Mouse (Mus musculus) heart, embryonic 16.5 days (tissue): Measurements from ENCODE around the gene Slc2a13. TPM values are rescaled to one million over a fixed set of nuclear protein-coding genes. Genes with fewer than 3 reads are reported as not detected.

Experiments
- ATAC-seq: fragments of 200-750 bp; cut with Nextera tagmentation; replicated peaks from 2 replicates; pipeline ENCODE4 v1.8.0; 2017; ENCODE audit warnings: moderate number of reproducible peaks; ENCODE audit not compliant: insufficient read depth, low FRiP score; ENCODE audit errors: extremely low read depth
- H3K27ac ChIP-seq: fragments of 300-500 bp; sonication (generic); 2 replicates; pipeline ENCODE4 v1.5.1; 2014; ENCODE audit warnings: mild to moderate bottlenecking, low read length, control low read depth, moderate library complexity
- H3K27me3 ChIP-seq: fragments of 300-500 bp; sonication (generic); 2 replicates; pipeline ENCODE4 v1.6.1; 2014; ENCODE audit warnings: low read length, mixed read lengths; ENCODE audit not compliant: control insufficient read depth, insufficient read depth
- H3K36me3 ChIP-seq: fragments of 300-500 bp; sonication (generic); 2 replicates; pipeline ENCODE4 v1.6.1; 2014; ENCODE audit not compliant: control insufficient read depth, insufficient read depth
- H3K4me1 ChIP-seq: fragments of 300-500 bp; sonication (generic); 2 replicates; pipeline ENCODE4 v1.6.1; 2014; ENCODE audit warnings: low read length, mixed read lengths; ENCODE audit not compliant: control insufficient read depth, insufficient read depth
- H3K4me2 ChIP-seq: fragments of 300-500 bp; sonication (generic); 2 replicates; pipeline ENCODE4 v1.6.1; 2014; ENCODE audit warnings: low read depth, mild to moderate bottlenecking, control low read depth, low read length
- H3K4me3 ChIP-seq: fragments of 300-500 bp; sonication (generic); 2 replicates; pipeline ENCODE4 v1.5.1; 2014; ENCODE audit warnings: mild to moderate bottlenecking, control low read depth, low read length
- H3K9ac ChIP-seq: fragments of 300-500 bp; sonication (generic); 2 replicates; pipeline ENCODE4 v1.6.1; 2014; ENCODE audit warnings: low read length, control low read depth
- H3K9me3 ChIP-seq: fragments of 300-500 bp; sonication (generic); replicated peaks from 2 replicates; pipeline ENCODE4 v1.6.1; 2016; ENCODE audit warnings: low read length; ENCODE audit not compliant: control insufficient read depth
- WGBS: fragments of 180-500 bp; shearing (Covaris S2); extraction: QIAGEN DNeasy Blood & Tissue Kit; methylation state at CpG from one replicate; pipeline ENCODE4 v1.1.7; 2014; 5-methylcytosine and 5-hydroxymethylcytosine counted together
- polyA plus RNA-seq: library from polyadenylated mRNA; unstranded; fragments of >200 nt; fragmentation: Nextera tagmentation; extraction: Ambion mirVana; gene quantifications from 2 replicates; pipeline ENCODE4 v1.2.1, GENCODE M21; 2015

The Slc2a13 gene
- polyA plus RNA-seq, 1 experiment from 2014 or later = 1.1 TPM

DNA sequence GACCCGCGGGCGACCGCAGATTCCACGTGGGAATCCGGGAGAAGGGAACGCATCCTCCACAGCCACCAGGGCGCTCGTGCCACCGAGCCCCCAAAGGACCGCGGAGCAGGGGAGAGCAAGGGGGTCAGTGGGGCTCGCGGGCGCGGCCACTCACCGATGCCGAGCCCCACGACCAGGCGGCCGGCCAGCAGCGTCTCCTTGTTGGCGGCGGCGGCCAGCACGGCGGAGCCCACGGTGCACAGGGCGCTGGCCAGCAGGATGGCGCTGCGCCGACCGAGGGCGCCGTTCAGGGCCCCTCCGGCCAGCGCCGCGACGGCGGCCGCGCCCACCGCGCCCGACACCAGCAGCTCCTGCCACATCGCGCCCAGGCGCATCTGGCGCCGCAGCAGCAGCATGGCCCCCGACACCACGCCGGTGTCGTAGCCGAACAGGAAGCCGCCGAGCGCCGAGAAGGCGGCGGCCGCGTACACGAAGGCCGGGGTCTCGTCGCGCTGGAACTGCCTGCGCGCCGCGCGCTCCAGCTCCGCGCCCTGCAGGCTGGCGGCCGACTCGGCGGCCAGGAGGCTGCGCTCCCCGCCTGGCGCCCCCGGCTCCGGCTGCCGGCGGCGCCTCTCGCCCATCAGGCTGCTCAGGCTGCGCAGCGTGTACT, 516 bp downstream of the Slc2a13 start:
- H3K36me3 ChIP-seq = no peaks in the 10 kb centered on the region
- peak; percentile 78 for ATAC-seq
- peak overlapping the region; percentile 99 for H3K4me2 ChIP-seq
- H3K27me3 ChIP-seq = peaks cover 16% of the 10 kb centered on the region
- H3K4me1 ChIP-seq = peaks cover 12% of the 10 kb centered on the region
- H3K4me3 ChIP-seq = peak overlapping the region; percentile 85
- H3K9ac ChIP-seq = peak overlapping the region; percentile 82
- H3K9me3 ChIP-seq = peaks cover 5% of the 10 kb centered on the region; the same call in 1 of the 2 replicates
- peak overlapping the region; percentile 61 for H3K27ac ChIP-seq
- WGBS = under 1% methylated on average over 89 of the region's 91 CpGs

DNA sequence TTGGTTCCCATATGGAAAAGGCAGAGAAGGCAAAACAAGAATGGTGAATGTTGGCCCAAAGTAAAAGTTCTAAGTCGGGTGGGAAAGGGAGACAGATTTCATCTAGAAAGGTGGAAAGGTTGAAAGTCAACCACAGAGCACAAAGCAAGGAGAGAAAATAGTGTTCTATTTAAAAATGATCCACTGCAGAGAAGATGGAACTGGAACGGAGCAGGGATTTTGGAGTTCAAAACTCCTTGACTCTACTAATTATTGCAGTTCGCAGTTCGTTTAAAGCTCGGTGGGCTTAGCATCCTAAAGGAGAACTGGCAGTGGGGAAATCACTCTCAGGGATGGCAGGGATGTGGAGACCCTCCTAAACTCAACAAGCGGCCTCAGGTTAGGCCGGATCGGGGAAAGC, 1.1 kb downstream of the Slc2a13 start:
- Histone ChIP-seq H3K9me3 (peaks cover 5% of the 10 kb centered on the region; the same call in 1 of the 2 replicates), H3K4me2 (peak overlapping the region; percentile 99), H3K27ac (no peak overlapping the region), H3K9ac (peak overlapping the region; percentile 82), H3K4me3 (peak overlapping the region; percentile 85), H3K4me1 (peaks cover 12% of the 10 kb centered on the region), H3K27me3 (peaks cover 16% of the 10 kb centered on the region), H3K36me3 (no peaks in the 10 kb centered on the region)
- 12% methylated on average over 8 of the region's 8 CpGs for WGBS
- ATAC-seq = no peak

DNA sequence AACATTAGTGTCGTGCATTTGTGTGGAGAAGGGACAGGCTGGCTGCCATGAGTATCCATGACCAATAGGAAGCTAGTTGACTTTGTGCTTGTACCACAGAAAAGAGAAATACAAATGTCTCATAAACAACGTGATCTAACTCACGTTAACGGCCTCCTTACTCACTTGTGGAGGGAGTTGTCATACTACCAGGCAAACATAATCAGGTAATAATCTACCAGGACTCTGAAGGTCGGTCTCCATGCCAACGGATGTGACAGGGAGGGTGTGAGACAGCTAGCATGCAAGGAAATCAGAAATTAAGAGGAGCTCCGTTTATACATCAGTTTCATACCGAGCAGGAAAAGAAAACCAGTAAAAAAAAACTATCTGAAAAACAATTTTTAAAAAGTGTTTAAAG, 6.3 kb downstream of the Slc2a13 start:
- peaks cover 11% of the 10 kb centered on the region for H3K27me3 ChIP-seq
- no peak overlapping the region for H3K9ac ChIP-seq
- WGBS = 72% methylated on average over 8 of the region's 8 CpGs
- no peak overlapping the region for H3K4me3 ChIP-seq
- no peaks in the 10 kb centered on the region for H3K36me3 ChIP-seq
- H3K9me3 ChIP-seq = no peaks in the 10 kb centered on the region
- peaks cover 2% of the 10 kb centered on the region for H3K4me1 ChIP-seq
- no peak for ATAC-seq
- H3K4me2 ChIP-seq = no peak overlapping the region
- H3K27ac ChIP-seq = no peak overlapping the region

DNA sequence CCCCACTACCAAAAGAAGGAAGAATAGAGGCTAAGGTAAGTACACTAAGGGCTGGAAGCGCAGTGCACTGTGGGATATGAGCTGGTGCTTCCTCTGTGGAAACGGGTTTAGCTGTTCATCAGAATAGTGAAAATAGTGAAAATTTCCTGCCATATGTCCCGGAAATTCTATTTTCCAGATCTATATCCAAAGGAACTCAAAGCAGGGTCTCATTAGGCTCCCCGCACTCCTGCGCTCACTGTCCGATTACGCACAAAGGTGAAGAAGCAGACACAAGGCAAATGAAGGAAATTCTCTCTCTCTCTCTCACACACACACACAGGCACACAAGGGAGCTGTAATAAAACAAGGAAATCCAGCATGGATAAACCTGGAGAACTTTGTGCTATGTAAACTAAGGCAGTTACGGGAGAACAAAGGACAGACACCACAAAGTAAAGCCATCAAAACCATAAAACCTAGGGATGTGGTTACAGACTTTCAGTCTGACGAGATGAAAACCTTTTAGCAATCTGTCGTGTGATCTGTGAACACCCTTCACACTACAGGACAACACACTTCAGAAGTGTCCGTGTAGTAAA, 7.9 kb downstream of the Slc2a13 start:
- Histone ChIP-seq H3K4me1 (no peaks in the 10 kb centered on the region), H3K4me3 (no peak overlapping the region), H3K27ac (no peak overlapping the region), H3K36me3 (no peaks in the 10 kb centered on the region), H3K9ac (no peak overlapping the region), H3K4me2 (no peak overlapping the region), H3K27me3 (0 out of 2 replicates have a peak, but pooled peaks cover 2% of the 10 kb centered on the region), H3K9me3 (no peaks in the 10 kb centered on the region)
- no peak for ATAC-seq
- 89% methylated on average over 11 of the region's 11 CpGs for WGBS

DNA sequence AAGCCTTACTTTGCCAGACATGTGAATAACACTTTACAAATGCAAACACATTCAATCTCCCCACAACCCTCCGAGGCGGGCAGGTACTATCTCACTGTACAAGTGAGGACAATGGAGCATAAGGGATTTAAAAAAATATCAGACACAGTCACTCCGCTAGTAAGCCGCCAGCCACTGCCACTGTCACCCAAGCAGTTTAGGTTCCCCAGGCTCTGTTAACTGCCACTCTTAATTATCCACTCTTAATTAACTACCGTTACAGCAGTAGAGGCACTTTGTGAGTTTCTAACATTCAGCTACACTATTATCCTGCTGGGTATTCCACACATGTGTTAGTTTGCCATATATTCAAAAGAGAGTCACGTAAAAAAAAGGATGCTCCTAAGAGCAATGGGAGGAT, 11.3 kb downstream of the Slc2a13 start:
- no peak overlapping the region for H3K4me2 ChIP-seq
- 82% methylated on average over 6 of the region's 6 CpGs for WGBS
- H3K4me1 ChIP-seq = no peaks in the 10 kb centered on the region
- H3K9me3 ChIP-seq = no peaks in the 10 kb centered on the region
- no peaks in the 10 kb centered on the region for H3K36me3 ChIP-seq
- ATAC-seq = no peak
- H3K9ac ChIP-seq = no peak overlapping the region
- no peak overlapping the region for H3K4me3 ChIP-seq
- H3K27ac ChIP-seq = no peak overlapping the region
- H3K27me3 ChIP-seq = no peaks in the 10 kb centered on the region

DNA sequence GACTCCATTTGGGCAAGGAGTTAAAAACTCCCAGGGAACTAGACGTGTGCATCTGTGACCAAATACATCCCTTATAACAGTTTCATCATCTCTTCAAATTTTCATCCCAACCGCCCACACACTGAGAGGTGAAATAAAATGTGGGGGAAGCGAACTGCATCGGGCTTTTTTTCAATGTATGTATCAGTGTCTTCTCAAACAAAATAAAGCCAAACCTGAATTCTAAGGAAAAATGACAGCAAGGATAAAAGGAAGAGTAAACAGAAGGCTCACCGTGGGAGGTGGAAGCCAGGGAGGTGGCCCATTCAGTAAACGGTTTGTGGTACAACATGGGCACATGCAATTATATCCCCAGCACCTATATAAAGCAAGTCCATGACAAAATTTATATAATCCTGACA, 17.7 kb downstream of the Slc2a13 start:
- Histone ChIP-seq H3K4me2 (no peak overlapping the region), H3K27me3 (no peaks in the 10 kb centered on the region), H3K27ac (no peak overlapping the region), H3K9ac (no peak overlapping the region), H3K9me3 (no peaks in the 10 kb centered on the region), H3K36me3 (no peaks in the 10 kb centered on the region), H3K4me3 (no peak overlapping the region), H3K4me1 (no peaks in the 10 kb centered on the region)
- ATAC-seq = no peak
- 77% methylated on average over 6 of the region's 6 CpGs for WGBS

DNA sequence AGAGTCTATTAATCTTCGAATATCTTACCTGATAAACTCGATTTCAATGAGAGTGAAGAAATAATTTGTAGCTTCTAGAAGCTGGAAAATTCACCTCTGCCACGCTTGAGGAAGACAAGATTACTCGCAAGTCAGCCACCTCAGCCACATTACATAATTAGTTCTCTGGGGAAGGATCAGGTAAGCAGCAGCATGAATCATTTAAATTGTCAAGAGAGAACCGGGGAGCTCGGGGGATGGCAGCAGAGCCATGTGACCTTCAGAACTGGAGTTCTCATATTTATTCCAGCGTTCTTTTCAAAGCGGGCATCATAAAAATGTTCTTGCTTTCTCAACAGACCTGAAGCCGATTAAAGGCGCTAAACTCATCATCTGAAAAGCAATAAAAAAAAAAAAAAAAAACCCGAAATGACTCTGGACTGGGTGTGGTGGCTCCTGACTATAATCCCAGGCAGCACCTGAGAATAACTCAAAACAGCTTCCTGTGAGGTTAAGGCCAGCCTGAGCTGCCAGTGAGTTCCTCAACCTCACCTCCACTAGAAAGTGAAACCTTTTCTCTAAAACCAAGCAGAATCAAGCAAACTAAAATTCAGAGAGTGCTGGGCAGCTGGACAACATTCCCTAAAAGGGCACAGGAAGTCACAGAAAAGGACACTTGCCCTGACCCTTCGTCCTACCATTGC, 24.3 kb downstream of the Slc2a13 start:
- Histone ChIP-seq H3K9me3 (no peaks in the 10 kb centered on the region; the same call in 1 of the 2 replicates), H3K36me3 (no peaks in the 10 kb centered on the region), H3K4me2 (no peak overlapping the region), H3K4me3 (no peak overlapping the region), H3K27ac (no peak overlapping the region), H3K4me1 (no peaks in the 10 kb centered on the region), H3K9ac (no peak overlapping the region), H3K27me3 (no peaks in the 10 kb centered on the region)
- ATAC-seq = no peak
- WGBS = 72% methylated on average over 12 of the region's 12 CpGs

DNA sequence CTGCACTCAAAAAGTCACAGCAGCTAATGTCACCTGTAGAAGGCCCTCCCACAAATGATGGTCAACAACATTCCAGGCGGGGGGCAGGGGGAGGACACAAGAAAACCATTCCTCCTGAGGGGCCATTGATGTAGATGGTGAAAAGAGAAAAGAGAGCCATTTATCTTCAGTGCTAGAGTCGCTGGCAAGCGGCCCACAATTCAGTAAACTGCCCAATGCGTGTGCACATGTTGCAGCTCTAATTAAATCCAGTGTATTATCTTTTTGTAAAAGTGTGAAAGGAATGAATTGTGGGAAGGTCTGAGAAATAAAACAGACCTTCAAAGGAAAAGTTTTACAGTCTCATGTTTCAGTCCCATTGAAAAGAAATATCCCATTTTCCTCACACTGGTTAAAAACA, 28.5 kb downstream of the Slc2a13 start:
- ATAC-seq = no peak
- WGBS = 69% methylated on average over 4 of the region's 4 CpGs

DNA sequence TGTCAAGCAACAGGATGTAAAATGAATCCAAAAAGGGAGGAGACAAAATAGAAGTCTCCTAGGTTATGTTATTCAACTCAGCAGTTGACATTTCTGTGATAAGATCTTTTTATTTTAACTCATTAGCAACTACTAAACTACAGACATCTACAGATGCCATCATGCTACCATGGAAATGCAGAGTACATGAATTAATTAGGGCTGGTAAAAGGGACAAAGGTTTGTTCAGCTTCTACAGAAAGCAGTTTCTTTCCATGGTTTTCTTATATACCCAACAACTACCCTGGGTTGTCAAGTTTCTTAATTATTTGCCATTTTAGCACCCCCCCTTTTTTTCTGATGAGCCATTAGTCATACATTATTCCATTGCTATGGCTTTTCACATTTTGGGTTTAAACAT, 34.6 kb downstream of the Slc2a13 start:
- Histone ChIP-seq H3K4me2 (no peak overlapping the region), H3K27ac (no peak overlapping the region), H3K9ac (no peak overlapping the region), H3K4me1 (no peaks in the 10 kb centered on the region), H3K27me3 (no peaks in the 10 kb centered on the region), H3K36me3 (no peaks in the 10 kb centered on the region), H3K9me3 (no peaks in the 10 kb centered on the region), H3K4me3 (no peak overlapping the region)
- ATAC-seq = no peak

More for the DNA sequence above, 28.5 kb downstream of the Slc2a13 start:
- Histone ChIP-seq H3K27me3 (no peaks in the 10 kb centered on the region), H3K4me1 (no peaks in the 10 kb centered on the region), H3K36me3 (no peaks in the 10 kb centered on the region), H3K9me3 (no peaks in the 10 kb centered on the region; the same call in 1 of the 2 replicates), H3K9ac (no peak overlapping the region), H3K4me3 (no peak overlapping the region), H3K27ac (no peak overlapping the region), H3K4me2 (no peak overlapping the region)
